Mouse (Mus musculus) testis, adult 2 months (tissue): ENCODE measurements at regions not wholly inside any gene's neighbourhood (a gene's known extent, or its start where the extent isn't known, plus 50 kb on each side); places are given as distances from the start of the nearest gene placed in this dataset.

Source experiments
- CTCF ChIP-seq: fragments of 200-500 bp; IDR thresholded peaks from 2 replicates; pipeline ENCODE4 v1.5.1; 2012; ENCODE audit warnings: low read depth, mild to moderate bottlenecking, inconsistent platforms, low read length, moderate library complexity; ENCODE audit not compliant: control insufficient read depth, insufficient read depth, insufficient replicate concordance
- POLR2A ChIP-seq: fragments of 200-500 bp; IDR thresholded peaks from 2 replicates; pipeline ENCODE4 v1.6.1; 2012; ENCODE audit warnings: low read depth, mild to moderate bottlenecking, inconsistent platforms, low read length, moderate library complexity; ENCODE audit not compliant: control insufficient read depth

DNA sequence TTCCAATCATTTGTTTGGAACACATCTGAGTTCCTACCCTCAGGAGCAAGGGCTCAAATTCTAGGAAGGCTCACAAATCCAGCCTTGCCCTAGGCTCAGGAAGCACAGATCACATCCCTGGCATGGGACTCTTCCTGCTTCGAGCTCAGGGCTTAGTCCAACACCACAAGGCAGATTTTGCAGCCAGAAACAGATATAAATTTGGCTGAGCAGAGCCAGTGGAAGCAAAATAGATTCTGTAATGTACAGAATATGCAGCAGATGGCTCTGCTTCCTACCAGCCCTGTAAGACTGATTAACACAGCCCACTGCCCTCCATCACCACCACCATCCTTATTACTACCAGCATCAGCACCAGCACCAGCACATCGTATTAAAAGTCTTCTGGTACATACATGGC lies 56.4 kb upstream of the Syt6 start:
- TF ChIP-seq POLR2A (no peak), CTCF (no peak)
